Mouse (Mus musculus) retina, postnatal 7 days (tissue): ENCODE measurements around the gene Mmp21.

Experiments used
- DNase-seq: peaks from one replicate; pipeline ENCODE4 v3.0.0-alpha.2; 2012; ENCODE audit warnings: low read depth, low spot score

Mmp21 gene

DNA sequence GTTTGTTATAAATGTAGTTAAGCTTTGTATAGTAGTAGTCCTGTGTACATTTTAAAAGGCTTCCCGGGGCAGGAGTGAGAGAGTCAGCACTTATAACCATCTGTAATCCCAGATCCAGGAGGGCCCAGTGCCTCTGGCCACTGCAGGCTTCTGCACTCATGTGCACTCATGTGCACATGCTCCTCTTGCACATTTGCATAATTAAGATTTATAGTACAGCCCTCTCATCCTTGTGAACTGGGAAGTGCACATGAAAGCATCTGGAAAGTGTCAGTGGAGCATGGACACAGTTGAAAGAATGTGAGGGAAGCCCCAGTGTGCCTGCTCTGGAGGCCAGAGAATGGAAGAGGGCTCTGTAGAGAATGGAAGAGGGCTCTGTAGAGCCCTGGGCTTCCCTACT lies 17.4 kb downstream of the Mmp21 start:
- DNase-seq: no peak

DNA sequence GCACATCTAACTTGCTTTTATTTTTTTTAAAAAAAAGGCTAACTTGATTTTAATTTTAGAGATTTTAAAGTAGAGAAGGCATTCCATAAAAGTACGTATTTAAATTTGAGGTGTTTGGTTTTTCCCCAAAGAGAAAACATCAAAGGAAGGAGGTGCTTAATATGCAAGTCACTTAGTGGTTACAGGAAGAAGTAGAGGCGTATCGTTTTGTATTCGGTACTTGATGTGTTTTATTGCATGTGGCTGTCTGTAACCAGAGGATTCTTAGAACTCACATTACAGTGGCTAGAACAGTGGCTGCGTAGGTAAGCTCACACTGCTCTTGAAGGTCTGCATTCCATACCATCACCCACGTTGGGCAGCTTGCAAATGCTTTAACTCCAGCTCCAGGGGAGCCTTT lies 34.1 kb downstream of the Mmp21 start:
- DNase-seq: no peak

DNA sequence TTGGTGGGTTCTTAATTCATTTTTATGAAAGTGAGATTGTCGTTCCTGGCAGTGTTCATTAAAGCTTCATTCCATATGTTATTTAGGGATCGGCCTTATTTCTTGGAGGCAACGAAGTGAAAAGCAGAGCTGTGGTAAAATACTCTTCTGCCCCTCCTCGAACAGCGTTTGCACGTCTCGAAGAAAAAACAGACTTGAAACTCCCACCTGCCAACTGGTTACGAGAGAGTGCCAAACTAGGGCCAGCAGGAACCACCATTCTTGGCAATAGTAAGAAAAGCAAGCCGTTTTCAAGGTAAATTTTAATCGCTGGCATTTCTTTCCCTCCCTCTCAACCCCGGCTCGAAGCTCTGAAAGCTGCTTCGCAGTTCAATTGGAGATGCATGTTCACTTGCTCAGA lies 41.0 kb downstream of the Mmp21 start:
- no peak for DNase-seq

DNA sequence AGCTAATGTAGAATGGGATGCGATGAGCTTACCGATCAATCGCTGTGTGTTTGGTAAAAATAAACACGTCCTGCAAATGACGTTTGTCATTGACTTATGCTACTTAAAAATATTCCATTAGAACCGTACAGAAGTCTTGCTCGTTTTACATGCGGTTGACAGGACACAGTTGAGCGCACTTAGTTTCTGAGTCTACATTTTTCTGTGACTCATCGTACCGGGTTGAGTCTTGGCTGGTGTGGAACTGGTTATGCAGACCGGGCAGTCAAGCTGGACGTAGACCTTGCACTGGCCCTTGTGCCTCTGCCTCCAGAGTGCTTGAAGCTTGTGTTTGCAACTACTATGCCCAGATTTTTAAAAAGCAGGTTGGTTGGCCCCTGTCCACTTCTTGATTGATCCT lies 41.6 kb downstream of the Mmp21 start:
- DNase-seq: no peak

DNA sequence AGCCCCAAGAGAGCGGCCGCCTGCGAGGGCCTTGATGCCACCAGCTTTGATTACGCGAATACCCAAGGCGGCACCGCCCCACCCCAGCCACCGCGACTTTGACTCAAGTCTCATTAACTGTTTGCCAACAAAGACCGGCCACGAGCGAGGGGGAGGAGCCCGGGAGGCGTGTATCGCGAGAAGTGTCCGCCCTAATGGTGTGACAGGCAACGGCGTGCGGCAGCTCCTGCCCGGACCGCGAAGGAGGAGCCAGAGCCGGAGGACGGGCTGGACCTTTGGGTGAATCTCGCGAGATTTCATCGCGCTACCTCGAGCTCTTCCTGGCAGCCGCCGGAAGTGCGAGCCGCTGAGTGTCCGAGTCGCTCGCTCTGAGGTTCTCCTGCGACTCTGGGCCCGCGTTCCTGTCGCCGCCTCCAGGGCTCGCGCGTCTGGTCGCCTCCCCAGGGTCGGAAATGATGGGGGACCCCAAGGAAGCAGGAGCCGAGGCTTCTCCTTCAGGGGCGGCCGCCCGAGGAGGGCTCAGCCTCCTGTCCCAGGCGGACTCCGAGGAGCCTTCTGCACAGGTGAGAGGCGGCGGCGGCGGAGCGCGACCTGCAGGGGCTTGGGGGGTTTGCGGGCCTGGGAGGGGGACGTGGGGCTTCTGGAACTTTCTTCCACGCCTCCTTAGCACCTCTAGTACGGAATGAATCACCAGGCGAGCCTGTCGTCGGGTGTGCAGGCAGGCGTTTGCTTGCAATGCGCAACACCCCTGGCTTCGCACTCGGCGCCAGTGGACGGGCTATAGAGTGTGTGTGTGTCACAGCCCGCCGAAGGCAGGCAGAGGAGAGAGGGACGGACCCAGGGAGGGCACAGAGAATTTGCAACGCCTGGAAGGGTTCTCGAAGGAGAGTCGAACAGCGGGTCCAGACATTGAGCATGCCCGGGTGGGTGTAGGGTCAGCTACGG lies 42.2 kb downstream of the Mmp21 start, which contains the start of gene Edrf1:
Gene Edrf1, plus strand, starts transcription at position 183 of the 945 bp plus-strand sequence.
- peak; percentile 98 for DNase-seq

DNA sequence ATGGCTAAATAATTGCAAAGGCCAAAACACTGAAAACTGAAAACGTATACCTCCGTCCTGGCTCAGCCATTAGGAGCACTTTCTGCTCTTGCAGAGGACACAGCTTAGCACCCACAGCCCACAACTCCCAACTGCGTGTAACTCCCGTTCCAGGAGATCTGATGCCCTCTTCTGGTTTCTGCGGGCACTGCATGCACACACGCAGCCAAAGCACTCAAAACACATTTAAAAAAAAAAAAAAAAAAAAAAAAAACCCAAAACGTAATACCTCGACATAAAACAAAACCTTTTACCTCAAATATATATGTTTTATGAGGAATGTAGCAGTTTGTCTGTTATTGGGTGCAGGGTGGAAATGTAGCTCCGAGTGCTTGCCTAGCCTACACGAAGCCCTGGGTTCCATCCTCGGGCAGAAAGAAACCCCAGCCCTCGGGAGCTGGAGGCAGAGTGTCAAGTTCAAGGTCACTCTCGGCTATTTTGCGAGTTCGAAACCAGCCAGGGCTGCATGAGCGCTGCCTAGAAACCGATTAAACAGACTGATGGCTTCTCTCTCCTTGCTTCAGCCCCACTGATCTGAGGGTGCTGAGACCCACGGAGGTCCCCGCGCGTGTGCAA lies 43.0 kb downstream of the Mmp21 start:
- peak; percentile 74 for DNase-seq

DNA sequence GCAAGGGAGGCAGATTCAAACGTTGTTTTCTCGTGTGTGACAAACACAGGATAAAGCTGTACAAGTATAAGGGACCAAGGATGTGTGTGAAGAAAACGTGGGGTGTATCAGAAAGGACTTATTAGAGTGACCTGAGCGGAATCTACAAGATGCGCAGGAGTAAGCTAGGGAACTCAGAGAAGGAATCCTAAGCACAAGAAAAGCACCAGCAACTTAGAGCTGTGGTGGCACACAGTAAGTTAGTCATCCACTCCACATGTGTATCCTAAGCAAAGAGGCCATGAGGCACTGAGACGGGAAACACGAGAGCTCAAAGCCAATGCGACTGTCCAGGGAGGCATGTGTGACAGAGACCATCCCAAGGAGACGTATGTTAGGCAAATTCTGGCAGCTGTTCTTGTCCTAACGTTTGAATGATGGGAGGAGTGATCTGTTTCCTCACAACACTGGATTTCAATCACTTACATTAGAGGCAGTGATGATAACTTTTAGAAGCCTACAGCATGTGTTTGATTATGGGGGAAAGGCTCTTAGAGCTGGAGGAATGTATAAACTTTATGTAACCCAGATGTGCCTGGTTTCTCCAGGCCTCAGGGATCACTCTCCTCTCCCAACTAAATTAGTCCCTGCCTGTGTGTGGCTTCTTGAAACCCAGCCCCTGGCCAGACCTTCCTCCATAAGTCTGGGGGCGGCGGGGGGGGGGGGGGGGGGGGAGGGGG lies 44.8 kb downstream of the Mmp21 start:
- DNase-seq: no peak

DNA sequence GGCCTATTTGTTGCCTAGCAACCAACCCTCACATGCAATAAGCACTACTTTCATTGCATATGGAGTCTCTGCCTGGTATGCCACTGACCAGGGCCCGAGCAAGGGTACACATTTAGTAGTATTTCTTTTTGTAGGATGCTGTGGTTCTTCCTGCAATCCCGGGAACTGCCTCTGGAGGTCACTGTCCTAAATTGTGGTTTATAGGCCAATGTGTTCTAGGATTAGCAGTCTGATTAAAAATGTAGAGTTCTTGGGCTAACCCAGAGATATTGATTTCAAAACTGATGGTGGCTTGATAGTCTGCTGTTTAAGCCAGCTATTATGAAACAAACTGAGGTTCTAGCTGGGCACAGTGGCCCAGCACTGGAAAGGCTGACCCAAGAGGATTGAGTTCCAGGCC lies 47.4 kb downstream of the Mmp21 start:
- no peak for DNase-seq

DNA sequence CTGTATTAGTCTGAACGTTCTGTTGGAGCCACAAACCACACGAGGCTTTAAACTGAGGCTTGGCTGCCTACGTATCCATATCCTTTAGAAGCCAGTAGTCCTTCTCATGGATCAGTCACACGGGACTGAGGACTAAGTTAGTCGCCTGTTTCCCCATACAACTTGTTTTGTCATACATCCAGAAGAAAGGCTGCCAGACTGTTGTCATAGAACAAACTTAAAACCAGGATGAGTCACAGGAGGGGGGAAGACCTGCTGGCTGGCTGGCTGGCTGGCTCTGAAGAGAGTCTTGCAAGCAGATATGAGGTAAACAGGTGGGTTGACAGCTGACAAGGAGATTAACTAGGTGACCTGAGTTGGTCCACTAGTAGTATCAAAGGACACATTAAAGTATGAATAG lies 49.0 kb downstream of the Mmp21 start:
- DNase-seq: no peak

DNA sequence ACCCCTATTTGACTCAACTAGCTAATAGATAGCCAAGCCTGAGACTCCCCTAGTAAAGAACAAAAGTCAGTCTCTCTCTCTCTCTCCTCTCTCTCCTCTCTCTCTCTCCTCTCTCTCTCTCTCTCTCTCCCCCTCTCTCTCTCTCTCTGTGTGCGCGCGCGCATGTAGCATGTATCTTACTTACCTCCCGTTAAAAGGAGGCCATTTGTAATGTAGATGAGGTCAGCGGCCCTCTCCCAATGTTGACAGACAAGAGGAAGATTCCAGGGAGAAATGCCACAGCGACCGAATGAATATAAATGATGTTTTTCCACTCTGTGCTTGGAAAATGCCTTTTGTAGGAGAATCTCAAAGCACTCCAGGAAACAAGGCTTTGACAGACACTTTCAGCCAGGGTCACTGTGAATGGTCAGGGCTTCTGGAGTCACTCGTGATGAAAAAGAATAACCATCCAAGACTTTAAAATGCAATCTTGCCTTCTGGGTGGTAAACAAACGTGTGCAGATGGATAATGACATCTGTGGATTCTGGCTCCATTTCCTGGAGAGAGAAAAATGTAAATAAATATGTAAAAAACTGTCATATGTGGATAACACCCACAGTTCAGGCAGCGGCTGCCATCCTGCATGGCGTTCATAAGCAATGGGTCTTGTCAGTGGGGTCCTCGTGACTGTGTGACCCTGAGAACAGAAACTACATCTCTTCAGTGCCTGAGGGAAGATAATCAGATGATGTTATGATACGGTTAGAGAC lies 52.5 kb downstream of the Mmp21 start:
- DNase-seq: no peak
